Mouse (Mus musculus) lung, adult 2 months (tissue): Measurements from ENCODE around the gene Cacna1g. TPM values are rescaled to one million over a fixed set of nuclear protein-coding genes. Genes with fewer than 3 reads are reported as not detected.

Experiments
- DNase-seq: peaks from one replicate; pipeline ENCODE4 v3.0.0; 2022
- H3K4me1 ChIP-seq: fragments of 200-500 bp; 2 replicates; pipeline ENCODE4 v1.6.1; 2011; ENCODE audit warnings: low read length; ENCODE audit not compliant: control insufficient read depth, insufficient read depth
- H3K4me3 ChIP-seq: fragments of 200-500 bp; replicated peaks from 2 replicates; pipeline ENCODE3; 2011; ENCODE audit warnings: low read depth, mild to moderate bottlenecking, control low read depth, low read length; ENCODE audit errors: extremely low read depth
- CTCF ChIP-seq: fragments of 200-500 bp; IDR thresholded peaks from 2 replicates; pipeline ENCODE4 v1.5.1; 2011; ENCODE audit warnings: mild to moderate bottlenecking, low read length, control low read depth; ENCODE audit not compliant: insufficient read depth
- POLR2A ChIP-seq: fragments of 200-500 bp; IDR thresholded peaks from 2 replicates; pipeline ENCODE4 v1.6.1; 2011; ENCODE audit warnings: low read depth, mild to moderate bottlenecking, control low read depth, low read length, borderline replicate concordance; ENCODE audit errors: extremely low read depth
- WGBS: fragments of 180-500 bp; shearing (Covaris S2); methylation state at CpG from one replicate; pipeline ENCODE4 v1.1.7; 2018; 5-methylcytosine and 5-hydroxymethylcytosine counted together
- polyA plus RNA-seq: library from polyadenylated mRNA; depleted of rRNA; stranded (reverse); fragments of >200 nt; gene quantifications from 2 replicates; pipeline ENCODE4 v1.2.3, GENCODE M21; 2012

Cacna1g gene
- polyA plus RNA-seq, 1 experiment = 4.3 TPM

DNA sequence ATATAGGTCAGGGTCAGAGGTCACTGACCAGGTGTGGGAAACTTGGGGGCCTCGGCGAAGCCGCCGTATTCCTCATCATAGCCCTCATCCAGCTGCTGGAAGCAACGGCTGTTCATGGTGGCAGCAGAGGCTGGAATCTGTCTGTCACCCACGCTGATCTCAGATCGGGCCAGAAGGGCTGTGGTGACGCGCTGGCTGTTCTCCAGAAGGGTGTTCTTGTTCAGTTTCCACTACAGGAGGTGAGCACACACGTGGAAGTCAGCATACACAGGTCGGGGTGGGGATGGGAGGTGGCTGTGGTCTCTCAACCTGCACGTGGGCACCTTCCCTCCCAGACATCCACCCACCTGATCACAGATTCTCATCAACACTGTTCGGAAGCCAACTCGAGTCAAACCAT is 9.9 kb upstream of the Cacna1g start:
- Histone ChIP-seq H3K4me3 (no peak overlapping the region), H3K4me1 (no peaks in the 10 kb centered on the region)
- 80% methylated on average over 14 of the region's 14 CpGs for WGBS
- TF ChIP-seq CTCF = no peak
- TF ChIP-seq POLR2A = no peak
- no peak for DNase-seq

DNA sequence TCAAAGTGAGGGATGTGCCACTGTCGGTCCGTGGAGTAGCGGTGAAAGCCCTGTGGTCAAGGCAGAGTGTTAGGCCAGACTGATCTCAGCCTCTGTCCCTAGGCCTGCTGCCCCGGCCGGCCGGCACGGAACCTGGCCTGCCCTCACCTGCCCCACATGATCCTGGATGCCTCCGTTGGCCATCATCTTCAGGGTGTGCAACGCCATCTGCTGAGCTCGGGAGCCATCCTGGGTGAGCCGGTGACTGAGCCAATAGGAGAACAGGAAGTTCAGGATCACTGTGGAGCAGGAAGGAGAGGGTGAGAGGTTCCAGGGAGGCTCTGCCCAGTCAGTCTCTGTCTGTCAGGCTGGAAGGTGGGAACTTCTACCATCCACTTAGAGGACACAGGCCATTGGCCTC is 9.4 kb upstream of the Cacna1g start:
- DNase-seq = no peak
- Histone ChIP-seq H3K4me3 (no peak overlapping the region), H3K4me1 (no peaks in the 10 kb centered on the region)
- WGBS = 85% methylated on average over 11 of the region's 11 CpGs
- TF ChIP-seq POLR2A = no peak
- TF ChIP-seq CTCF = no peak

DNA sequence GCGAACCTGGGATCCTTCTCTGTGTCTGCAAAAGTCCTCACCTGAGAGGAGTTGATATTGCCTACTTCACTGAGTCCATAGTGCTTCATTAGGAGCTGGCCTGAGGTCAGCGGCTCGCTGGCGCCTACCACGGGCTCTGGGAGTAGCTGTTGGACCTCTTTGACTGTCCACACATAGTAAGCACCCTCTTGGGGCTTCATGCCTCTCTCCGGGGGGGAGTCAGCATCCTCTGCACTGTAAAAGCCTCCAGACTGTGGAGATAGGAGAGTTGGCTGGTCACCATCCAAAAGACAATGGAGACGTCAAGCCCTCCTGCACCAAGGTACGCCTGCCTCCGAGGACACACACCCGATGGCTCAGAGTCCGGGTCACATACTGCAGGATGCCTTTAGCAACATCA is 8.7 kb upstream of the Cacna1g start:
- no peak for DNase-seq
- Histone ChIP-seq H3K4me1 (no peaks in the 10 kb centered on the region), H3K4me3 (no peak overlapping the region)
- TF ChIP-seq CTCF = no peak
- TF ChIP-seq POLR2A = no peak
- WGBS = 92% methylated on average over 11 of the region's 11 CpGs

DNA sequence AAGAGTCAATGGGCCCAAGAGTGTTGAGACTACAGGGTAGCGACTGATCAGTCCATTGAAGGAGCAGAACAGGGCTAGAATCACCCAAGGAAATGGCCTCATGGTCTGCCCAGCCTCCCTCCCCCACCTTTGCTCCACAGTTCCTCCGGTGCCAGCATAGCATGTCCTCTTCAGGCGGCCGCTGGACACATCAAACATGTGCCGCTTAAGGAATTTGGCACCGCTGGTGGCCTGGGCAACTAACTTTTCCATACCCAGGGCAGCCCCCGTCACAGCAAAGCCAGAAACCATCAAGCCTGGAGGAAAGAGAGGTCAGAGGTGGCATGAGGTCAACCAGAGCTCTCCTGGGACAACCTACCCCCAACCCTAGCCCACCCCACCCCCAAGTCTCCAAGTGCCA is 8.0 kb upstream of the Cacna1g start:
- Histone ChIP-seq H3K4me1 (no peaks in the 10 kb centered on the region), H3K4me3 (no peak overlapping the region)
- 83% methylated on average over 7 of the region's 7 CpGs for WGBS
- DNase-seq = no peak
- TF ChIP-seq CTCF (no peak), POLR2A (no peak)

DNA sequence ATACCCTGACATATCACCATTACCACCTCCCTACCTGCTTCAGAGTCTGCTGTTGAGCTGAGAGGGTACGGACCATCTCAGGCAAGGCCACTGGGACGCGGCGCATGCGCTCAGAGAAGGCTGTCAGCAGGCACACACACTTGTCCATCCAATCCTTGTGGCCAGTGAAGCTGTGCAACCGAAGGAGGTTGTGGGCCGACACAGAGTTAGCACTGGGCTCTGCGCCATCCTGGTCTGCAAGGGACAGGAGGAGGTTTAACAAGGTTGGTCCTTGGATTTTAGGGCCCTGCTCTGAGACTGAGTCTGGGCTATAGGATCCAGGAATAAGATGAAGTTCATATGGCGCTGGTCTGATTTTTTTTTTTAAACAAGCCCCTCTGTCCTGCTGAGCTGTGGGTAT is 6.4 kb upstream of the Cacna1g start:
- TF ChIP-seq CTCF (no peak), POLR2A (no peak)
- Histone ChIP-seq H3K4me1 (no peaks in the 10 kb centered on the region), H3K4me3 (no peak overlapping the region)
- DNase-seq = no peak
- 92% methylated on average over 9 of the region's 9 CpGs for WGBS

DNA sequence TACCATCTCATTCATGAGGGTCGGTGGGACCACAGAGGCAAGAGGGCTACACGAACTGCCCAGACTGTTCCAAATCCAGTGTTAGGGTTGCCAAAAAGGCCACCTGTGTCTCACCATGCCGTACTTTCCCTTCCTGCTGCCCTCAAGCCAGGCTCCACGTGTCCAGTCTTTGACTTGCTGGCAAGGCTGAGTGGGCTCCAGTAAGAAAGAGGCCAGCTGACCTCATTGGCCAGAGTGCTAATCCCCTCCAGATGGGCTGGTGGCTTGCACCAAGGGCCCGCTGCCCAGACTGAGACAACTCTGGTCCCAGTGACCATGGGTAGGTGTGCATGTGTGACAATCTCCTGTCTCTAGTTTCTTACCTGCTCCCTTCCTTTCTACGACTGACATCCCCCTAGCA is 3.7 kb upstream of the Cacna1g start:
- TF ChIP-seq CTCF = no peak
- TF ChIP-seq POLR2A = no peak
- Histone ChIP-seq H3K4me1 (peaks cover 4% of the 10 kb centered on the region; the same call in 1 of the 2 replicates), H3K4me3 (no peak overlapping the region)
- 63% methylated on average over 6 of the region's 6 CpGs for WGBS
- DNase-seq = no peak

DNA sequence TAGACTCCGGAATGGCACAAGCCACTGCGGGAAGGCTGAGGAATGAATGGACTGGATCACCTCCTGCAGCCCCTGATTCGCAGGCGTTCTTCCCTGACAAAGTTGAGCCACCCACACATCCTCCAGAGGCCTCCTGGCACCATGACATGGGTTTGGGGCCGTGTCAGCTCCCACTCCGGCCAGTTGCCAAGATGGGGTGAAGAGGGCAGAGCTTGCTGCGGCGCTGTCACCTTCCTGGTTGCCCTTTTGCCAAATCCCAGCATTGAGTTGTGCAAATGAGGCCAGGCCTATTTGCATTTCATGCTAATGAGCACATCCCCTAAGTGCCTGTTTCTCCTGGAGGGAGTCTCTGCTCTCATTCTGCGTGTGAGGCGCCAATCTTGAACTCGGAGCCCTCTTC is 1.7 kb upstream of the Cacna1g start:
- Histone ChIP-seq H3K4me3 (no peak overlapping the region), H3K4me1 (peaks cover 4% of the 10 kb centered on the region; the same call in 1 of the 2 replicates)
- DNase-seq = no peak
- 22% methylated on average over 11 of the region's 11 CpGs for WGBS
- no peak for TF ChIP-seq CTCF
- no peak for TF ChIP-seq POLR2A

DNA sequence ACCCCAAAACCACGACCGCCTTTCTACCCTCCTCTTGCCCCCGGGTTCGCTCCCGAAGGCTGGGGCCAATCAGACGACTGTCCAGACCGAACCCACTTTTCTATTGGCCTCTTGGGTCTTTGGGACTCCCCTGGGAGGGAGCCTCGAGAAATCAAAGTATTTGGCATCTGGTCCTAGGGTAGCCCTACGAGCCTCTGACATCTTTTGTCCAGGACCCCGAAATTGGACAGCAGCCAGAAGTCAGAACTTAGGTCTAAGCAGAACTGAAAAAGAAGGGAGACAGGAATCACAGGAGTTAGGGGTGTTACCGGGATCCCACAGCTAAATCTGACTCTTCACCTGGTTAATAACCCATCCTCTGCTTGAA is 529 bp upstream of the Cacna1g start:
- no peak for DNase-seq
- H3K4me3 ChIP-seq = no peak overlapping the region
- WGBS = 1% methylated on average over 11 of the region's 11 CpGs
- H3K4me1 ChIP-seq = peaks cover 4% of the 10 kb centered on the region; the same call in 1 of the 2 replicates
- no peak for TF ChIP-seq CTCF
- no peak for TF ChIP-seq POLR2A

DNA sequence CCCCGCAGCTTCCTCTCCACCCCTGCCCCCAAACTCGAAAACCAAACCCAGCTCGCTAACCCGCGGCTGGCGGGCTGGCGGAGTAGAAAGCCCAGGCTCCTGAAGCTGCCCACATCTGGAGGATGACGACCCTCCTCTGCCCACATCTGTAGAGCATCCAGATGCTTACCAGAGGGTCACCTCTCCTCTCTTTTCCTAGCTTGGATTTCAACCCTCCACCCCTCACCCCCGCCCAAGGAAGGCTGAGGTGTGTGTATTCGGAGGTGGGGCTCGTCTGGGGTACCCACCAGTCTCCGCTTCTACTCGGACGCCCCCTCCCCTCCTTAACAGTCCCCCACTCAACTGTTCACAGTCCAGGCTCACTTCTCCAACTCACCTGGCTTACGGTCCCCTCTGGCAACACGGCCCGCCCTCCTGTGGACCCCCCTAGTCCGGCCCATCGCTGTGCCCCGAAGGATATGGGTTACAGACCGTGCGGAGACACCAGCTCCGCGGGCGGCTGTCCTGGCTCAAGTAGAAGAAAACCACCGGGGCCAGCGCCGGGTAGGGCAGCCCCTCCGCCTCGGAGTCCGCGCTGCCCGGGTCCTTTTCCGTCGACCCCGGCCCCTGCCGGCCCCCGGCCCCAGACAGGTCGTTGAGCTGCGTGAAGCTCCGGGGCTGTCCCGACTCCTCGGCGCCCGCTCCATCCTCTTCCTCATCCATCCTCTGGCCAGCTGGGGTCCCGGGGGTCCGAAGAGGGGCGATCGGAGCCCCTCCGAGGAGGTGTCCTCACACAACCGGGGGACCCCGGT is 887 bp downstream of the Cacna1g start:
- 2% methylated on average over 51 of the region's 52 CpGs for WGBS
- Histone ChIP-seq H3K4me3 (no peak overlapping the region), H3K4me1 (peaks cover 4% of the 10 kb centered on the region; the same call in 1 of the 2 replicates)
- no peak for TF ChIP-seq POLR2A
- TF ChIP-seq CTCF = no peak
- no peak for DNase-seq

DNA sequence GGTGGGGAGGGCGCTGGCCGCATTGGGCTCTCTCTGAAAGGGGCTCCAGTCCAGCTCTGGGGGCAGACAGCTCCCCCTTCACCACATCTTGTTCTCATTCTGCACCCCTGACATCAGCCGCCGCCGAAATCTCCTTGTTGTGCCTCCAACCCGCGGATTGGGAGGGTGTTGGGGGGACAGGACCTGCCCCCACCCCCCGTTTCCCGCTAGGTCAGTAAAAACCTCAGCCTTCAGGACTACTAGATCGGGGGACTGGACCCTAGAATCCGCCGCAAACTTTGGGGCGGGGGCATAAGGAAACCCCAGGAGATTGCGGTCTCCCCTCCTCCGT is 1.4 kb downstream of the Cacna1g start:
- H3K4me3 ChIP-seq = no peak overlapping the region
- TF ChIP-seq CTCF (no peak), POLR2A (no peak)
- WGBS = 3% methylated on average over 15 of the region's 15 CpGs
- DNase-seq = no peak
- H3K4me1 ChIP-seq = peaks cover 4% of the 10 kb centered on the region; the same call in 1 of the 2 replicates
